Mouse (Mus musculus): ENCODE measurements around the gene Gm10197. TPM values are rescaled to one million over a fixed set of nuclear protein-coding genes. Genes with fewer than 3 reads are reported as not detected.

Gene Gm10197
- polyA plus RNA-seq (2012; ENCODE audit: insufficient read depth, insufficient read length, missing spikeins), result not detected in 2 replicates

DNA sequence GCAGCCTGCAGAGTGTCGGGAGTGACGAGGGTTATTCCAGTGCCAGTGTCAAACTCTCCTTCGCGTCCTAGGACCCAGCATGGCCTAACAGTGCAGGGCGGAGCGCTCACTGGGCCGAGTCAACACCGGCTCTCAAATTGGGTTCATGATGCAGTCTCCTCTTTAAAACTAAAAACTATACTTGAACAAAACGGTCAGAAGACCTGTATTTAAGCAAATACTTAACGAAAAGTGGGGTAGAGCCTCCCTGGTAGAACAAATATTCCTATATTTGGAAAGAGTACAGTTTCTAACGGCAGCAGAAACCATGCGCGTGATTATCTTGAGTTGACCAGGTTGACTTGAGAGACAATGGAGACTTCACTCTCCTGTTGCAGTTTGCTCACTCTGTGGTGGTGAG, at the start of gene Gm10197:
Gm10197 (minus strand) TSS at position 101 of the 400 bp plus-strand sequence.
- H3K4me3 ChIP-seq (ENCODE audit: insufficient read depth, low read depth, low read length), result no peak within 1 kb of the TSS
- no peak within 1 kb of the TSS for H3K27ac ChIP-seq (replicated peaks; ENCODE audit: low read depth, low read length)
- no peaks in the 10 kb centered on the region for H3K4me1 ChIP-seq (ENCODE audit: control insufficient read depth, insufficient read depth, insufficient read length, low read length)

DNA sequence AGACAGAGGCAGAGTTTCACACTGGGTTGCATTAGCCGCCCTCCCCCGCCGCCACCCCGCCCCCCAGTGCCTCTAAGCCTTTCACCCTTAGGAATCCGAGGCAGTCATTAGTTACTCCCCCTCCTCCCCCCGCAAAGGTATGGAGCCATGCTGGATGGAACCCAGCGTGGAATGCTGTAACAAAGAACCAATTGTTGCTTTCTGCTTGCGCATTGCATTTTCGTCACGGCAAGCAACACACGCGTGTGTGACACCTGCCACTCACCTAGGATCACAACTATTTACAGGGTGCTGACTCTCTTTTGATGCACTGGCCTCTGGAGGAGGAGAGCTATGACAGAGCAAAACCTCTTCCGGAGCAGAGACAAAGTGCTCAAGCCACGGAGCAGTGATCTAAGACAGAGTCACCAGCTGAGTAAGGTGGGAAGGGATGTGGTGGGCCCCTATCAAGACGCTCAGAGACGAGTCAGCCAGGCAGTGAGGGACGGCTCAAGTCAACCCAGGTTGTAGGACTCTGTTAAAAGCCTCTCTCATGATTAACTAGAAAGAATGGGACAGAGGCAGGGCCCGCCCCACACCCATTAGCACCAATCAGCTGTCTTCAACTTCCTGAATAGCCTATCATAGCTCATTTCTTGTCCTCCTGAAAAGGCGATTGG, 49.5 kb upstream of the Gm10197 start:
- Histone ChIP-seq H3K4me3 (ENCODE audit: insufficient read depth, low read depth, low read length) (peak overlapping the region; percentile 54), H3K4me1 (ENCODE audit: control insufficient read depth, insufficient read depth, insufficient read length, low read length) (peaks cover 9% of the 10 kb centered on the region), H3K27ac (replicated peaks; ENCODE audit: low read depth, low read length) (0 out of 2 replicates have a peak overlapping the region, but pooled peaks have one; percentile 18)

DNA sequence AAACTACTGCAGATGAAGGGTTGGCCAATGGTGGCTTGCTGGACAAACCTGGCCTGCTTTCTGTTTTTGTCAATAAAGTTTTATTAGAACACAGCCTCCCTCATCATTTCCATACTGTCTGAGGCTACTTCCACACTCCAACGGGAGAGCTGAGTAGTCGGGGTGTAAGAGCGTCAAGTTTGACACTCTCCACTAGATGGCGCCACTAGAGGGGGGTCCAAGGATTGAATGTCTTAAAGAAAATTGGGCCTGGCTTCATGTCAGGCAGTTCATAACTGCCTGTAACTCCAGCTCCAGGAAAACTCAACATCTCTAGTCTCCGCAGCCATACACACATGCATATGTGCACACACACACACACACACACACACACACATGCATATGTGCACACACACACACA, 48.3 kb upstream of the Gm10197 start:
- no peak overlapping the region for H3K4me3 ChIP-seq (ENCODE audit: insufficient read depth, low read depth, low read length)
- H3K27ac ChIP-seq (replicated peaks; ENCODE audit: low read depth, low read length), result no peak overlapping the region
- peaks cover 9% of the 10 kb centered on the region for H3K4me1 ChIP-seq (ENCODE audit: control insufficient read depth, insufficient read depth, insufficient read length, low read length)

DNA sequence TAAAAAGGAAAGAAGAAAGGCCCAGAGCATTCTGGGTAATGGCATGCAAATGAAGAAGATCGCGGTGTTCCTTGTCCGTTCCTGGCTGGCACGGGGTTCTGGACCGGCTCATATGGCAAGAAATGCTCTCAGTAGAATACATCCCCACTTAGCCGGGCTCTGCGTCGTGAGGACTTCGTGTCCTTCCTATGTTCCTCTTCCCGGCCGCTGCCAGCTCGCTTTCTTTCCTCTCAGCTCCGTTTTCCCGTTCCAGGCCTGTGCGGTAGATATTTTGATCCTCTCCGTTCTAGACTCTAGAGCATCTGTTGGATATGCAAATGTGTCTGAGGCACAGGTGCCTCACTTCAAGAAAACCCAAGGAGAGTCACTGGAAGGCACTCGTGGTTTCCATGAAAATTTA, 43.6 kb upstream of the Gm10197 start:
- Histone ChIP-seq H3K4me3 (ENCODE audit: insufficient read depth, low read depth, low read length) (no peak overlapping the region), H3K4me1 (ENCODE audit: control insufficient read depth, insufficient read depth, insufficient read length, low read length) (no peaks in the 10 kb centered on the region), H3K27ac (replicated peaks; ENCODE audit: low read depth, low read length) (no peak overlapping the region)

DNA sequence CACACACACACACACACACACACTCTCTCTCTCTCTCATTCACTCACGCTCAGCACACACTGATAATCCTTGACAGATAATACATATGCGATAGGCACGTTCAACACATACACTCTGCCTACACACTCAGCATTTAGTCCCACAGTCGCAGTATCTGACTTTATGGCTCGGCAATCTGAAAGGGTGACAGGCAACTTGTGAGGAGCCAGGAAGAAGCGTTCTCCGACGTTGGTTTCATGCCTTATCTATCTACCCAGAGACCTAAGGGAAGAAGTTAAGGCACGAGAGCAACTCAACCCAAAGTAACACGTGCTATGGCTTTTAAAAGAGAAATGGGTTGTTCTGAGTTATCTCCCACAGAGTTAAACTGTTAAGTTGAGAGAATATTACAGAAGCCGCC, 43.1 kb upstream of the Gm10197 start:
- no peaks in the 10 kb centered on the region for H3K4me1 ChIP-seq (ENCODE audit: control insufficient read depth, insufficient read depth, insufficient read length, low read length)
- no peak overlapping the region for H3K4me3 ChIP-seq (ENCODE audit: insufficient read depth, low read depth, low read length)
- H3K27ac ChIP-seq (replicated peaks; ENCODE audit: low read depth, low read length), result no peak overlapping the region

DNA sequence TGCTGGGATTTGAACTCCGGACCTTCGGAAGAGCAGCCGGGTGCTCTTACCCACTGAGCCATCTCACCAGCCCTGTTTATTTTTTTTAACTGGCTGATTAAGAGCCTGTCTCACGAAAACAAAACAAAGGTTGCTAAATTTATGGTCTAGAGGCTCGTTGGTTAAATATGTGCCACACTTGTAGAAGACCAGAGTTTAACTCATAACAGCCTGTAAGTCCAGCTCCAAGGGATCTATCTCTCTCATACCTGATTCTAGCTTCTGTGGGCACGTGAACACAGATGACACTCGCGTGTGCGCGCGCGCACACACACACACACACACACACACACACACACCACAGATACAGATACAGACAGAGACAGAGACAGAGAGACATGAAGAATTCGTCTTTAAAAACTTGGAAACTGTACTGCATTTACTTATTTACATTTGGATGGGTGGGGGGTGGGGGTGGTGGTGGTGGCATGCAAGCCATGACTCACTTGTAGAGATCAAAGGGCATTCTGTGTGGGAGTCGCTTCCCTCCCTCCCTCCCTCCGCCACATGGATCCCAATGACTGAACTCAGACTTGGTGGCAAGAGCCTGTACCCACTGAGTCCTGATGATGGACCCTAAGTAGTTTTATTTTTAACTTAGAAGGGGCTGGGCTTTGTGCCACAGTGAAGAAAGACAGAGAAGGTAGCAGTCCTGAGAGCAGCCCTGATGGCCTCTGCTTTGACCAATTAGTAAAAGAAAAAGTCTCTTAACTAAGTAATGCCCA, 42.2 kb upstream of the Gm10197 start:
- Histone ChIP-seq H3K27ac (replicated peaks; ENCODE audit: low read depth, low read length) (no peak overlapping the region), H3K4me1 (ENCODE audit: control insufficient read depth, insufficient read depth, insufficient read length, low read length) (no peaks in the 10 kb centered on the region), H3K4me3 (ENCODE audit: insufficient read depth, low read depth, low read length) (no peak overlapping the region)

DNA sequence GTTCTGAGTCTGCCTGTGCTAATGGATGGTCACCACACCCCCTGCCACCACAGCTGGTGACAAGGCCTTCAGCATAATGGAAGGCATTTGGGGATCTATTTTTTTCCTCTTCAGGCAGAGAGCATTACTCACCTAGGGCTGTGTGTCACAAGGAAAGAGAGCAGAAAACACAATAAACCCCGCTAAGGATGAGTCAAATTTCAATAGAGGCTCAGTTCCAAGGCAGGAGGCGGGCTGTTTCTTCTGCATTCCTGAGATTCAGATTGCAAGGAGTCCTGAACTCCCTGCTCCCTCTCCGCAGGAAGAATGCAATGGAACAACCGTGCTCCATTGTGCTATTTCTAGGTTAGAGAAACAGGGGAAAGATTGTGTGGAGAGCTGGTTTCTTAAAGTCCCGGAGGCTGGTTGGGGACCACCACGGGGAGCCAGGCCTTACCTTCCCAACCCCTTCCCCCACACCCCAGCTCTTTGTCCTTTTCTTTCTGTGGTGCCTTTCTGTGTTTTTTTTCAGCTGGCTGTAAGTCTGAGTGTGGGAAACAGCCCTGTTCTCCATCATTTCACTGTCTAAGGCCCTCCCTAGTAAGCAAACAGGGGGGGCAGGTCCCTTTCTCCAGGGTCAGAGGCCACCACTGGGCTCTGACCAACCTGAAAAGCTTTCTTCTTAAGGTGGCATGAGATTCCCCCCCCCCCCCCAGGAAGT, 40.7 kb upstream of the Gm10197 start:
- no peak overlapping the region for H3K27ac ChIP-seq (replicated peaks; ENCODE audit: low read depth, low read length)
- no peaks in the 10 kb centered on the region for H3K4me1 ChIP-seq (ENCODE audit: control insufficient read depth, insufficient read depth, insufficient read length, low read length)
- H3K4me3 ChIP-seq (ENCODE audit: insufficient read depth, low read depth, low read length), result no peak overlapping the region

DNA sequence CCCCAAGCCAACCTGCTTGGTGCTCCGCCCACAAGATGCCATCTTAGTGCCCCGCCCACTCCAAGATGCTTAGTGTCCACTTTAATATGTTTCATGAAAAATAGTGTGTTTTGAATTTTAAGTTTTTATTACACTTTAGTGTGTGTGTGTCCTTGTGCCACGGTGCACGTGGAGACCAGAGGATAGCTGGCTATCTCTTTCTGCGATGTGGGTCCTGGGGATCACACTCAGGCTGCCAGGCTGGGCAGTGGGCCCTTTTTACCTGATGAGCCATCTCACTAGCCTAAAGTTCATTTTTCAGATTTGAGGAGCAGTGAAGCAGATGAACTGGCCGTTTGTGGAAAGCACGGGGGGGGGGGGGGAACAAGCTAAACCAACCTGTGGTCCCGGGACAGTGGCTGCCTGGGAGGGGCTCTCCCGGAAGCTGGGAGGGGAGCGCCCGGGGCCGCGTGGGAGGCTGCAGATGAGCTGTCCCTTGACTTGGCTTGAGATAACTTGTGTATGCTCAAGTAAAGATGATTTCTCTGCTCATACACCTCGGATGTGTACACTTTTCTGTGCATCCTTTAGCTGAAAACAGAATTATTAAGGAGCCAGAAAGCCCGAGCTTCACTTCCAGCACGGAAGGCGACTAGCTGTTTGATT, 38.2 kb upstream of the Gm10197 start:
- no peak overlapping the region for H3K4me3 ChIP-seq (ENCODE audit: insufficient read depth, low read depth, low read length)
- H3K27ac ChIP-seq (replicated peaks; ENCODE audit: low read depth, low read length), result no peak overlapping the region
- no peaks in the 10 kb centered on the region for H3K4me1 ChIP-seq (ENCODE audit: control insufficient read depth, insufficient read depth, insufficient read length, low read length)

DNA sequence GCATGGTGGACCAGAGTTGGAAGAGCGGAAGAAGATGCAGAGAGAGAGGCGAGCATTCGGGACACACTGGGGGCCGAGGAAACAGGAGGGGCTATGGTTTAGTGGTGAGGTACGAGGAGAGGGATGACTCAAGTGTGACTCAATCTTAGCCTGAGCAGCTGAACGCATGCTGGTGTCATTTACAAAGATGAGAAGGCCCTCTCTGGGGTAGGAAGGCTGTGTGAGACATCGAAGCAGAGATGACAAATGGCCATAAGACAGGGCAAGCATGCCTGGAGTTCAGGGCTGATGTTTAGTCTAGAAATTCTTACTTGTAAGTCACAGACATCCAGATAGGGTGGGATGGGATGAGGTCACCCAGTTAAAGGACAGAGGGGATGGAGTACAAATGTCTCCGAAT, 36.8 kb upstream of the Gm10197 start:
- no peak overlapping the region for H3K27ac ChIP-seq (replicated peaks; ENCODE audit: low read depth, low read length)
- no peak overlapping the region for H3K4me3 ChIP-seq (ENCODE audit: insufficient read depth, low read depth, low read length)
- H3K4me1 ChIP-seq (ENCODE audit: control insufficient read depth, insufficient read depth, insufficient read length, low read length), result no peaks in the 10 kb centered on the region

DNA sequence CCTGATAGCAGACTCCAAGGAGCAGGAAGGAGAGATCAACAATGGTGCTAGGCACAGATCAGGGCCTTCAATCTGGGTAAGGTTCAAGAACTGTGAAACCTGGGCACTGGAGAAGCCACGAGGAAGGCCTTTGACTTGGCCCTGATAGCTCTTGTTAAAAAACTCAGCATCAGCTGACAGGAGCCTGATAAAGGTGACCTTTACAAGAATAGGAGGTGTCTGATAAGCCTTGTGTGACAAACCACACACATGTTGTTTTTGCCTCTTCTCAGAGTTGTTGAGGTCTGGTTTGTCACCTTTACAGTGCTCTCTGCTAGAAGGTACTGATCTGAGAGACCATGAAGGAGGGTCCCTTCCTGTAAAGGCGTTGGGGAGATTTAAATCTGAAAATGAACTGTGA, 35.8 kb upstream of the Gm10197 start:
- Histone ChIP-seq H3K27ac (replicated peaks; ENCODE audit: low read depth, low read length) (no peak overlapping the region), H3K4me3 (ENCODE audit: insufficient read depth, low read depth, low read length) (no peak overlapping the region), H3K4me1 (ENCODE audit: control insufficient read depth, insufficient read depth, insufficient read length, low read length) (no peaks in the 10 kb centered on the region)

DNA sequence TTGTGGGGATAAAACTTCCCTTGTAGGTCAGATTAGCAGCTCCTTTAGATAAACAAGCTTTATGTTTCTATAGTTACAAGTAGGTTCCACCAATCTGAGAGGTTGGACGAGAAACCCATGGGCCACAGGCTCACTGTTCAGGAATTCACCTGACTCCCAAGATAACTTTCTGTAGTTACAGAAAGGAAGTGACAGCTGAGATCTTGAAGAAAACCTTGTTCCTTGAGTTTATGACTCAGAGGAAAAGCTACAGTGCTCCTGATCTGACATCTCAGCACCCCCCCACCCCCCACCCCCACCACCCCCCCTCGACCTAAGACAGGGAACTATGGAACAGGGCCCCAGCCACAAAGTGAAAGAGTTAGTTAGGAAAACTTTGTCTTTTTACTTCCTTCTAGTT, 34.2 kb upstream of the Gm10197 start:
- Histone ChIP-seq H3K4me3 (ENCODE audit: insufficient read depth, low read depth, low read length) (no peak overlapping the region), H3K4me1 (ENCODE audit: control insufficient read depth, insufficient read depth, insufficient read length, low read length) (no peaks in the 10 kb centered on the region), H3K27ac (replicated peaks; ENCODE audit: low read depth, low read length) (no peak overlapping the region)

DNA sequence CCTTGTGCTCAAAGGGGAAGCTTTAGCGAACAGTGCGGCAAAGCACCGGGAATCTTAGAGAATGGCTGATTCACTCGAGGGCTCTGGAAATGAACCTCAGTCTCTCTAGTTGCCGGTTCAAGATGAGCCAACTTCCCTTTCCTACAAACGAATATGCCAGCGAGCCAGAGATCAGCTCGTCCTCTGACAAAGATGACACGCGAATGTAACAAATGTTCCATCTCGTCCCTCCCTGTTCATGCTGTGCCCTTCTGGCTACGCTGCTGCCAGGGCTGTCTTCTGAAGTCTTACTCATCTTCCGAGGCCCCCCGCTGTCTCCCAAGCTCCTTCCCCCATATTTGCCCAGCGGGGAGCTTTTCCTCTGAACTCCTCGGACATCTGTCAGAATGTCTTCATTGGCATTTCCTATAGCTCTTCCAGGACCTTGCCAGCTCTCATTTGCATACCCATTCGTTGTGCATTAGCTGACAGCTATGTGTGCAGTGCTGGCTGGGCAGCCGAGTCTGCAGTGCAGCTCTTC, 33.3 kb upstream of the Gm10197 start:
- Histone ChIP-seq H3K4me3 (ENCODE audit: insufficient read depth, low read depth, low read length) (no peak overlapping the region), H3K4me1 (ENCODE audit: control insufficient read depth, insufficient read depth, insufficient read length, low read length) (no peaks in the 10 kb centered on the region), H3K27ac (replicated peaks; ENCODE audit: low read depth, low read length) (no peak overlapping the region)

DNA sequence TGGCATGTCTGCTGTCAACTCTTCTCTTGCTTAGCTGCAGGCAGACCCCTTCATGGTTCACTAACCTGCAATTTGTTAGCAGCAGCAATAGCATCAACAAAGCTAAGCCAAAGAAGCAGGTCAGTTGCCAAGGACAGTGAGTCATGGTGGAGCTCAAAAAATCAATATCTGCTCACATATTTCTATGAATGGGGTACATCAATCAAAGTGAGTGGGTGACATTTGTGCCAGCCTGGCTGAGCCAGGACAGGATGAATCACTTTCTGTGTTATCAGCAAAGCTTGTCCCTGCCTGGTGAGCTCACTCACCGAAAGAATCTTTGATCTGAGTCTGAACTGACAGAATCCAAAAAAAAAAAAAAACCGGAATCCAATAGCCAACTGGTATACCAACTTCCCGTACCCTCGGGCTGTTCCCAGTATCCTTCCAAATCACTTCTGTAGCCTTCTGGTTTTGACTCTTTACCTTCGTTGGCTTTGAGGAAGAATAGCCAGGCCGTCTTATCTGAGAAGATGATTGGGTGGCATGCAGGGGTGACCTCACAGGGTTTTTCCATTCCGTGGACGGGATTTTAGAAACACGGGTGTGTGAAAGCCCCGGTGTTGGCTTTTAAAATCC, 32.8 kb upstream of the Gm10197 start:
- no peak overlapping the region for H3K27ac ChIP-seq (replicated peaks; ENCODE audit: low read depth, low read length)
- no peaks in the 10 kb centered on the region for H3K4me1 ChIP-seq (ENCODE audit: control insufficient read depth, insufficient read depth, insufficient read length, low read length)
- H3K4me3 ChIP-seq (ENCODE audit: insufficient read depth, low read depth, low read length), result no peak overlapping the region

DNA sequence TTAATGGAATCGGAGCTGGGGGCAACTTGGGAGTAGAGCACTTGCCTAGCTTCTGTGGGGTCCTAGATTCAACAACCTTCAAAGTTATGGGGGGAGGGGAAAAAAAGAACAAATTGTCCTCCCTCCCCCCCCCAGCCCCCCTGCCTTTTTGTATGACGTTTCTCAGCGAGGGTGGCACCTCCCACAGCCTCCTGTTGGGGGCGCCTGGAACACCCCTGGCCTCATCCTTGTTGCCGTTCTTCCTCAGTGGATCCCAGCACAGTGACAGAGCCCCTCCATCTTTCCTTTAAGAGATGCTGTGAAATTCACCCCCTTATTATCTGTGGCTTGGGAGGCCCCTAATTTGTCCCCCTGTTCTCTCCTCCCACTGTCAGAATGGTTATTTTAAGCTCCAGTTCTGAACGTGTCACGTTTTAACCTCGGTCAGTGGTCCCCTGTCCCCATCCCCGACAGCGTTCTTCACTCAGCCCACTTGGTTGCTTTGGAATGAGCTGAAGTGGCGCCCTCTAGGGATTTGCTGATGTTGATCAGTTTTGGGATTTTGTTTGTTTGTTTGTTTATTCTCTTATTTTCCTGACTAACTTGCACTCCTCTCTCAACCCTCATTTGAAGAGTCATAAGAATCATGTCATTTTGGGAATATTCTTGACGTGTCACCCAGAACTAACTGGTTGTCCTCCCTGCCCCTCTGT, 31.3 kb upstream of the Gm10197 start:
- no peak overlapping the region for H3K27ac ChIP-seq (replicated peaks; ENCODE audit: low read depth, low read length)
- no peaks in the 10 kb centered on the region for H3K4me1 ChIP-seq (ENCODE audit: control insufficient read depth, insufficient read depth, insufficient read length, low read length)
- no peak overlapping the region for H3K4me3 ChIP-seq (ENCODE audit: insufficient read depth, low read depth, low read length)
